ENCODE assay signal across 32 mouse cellular contexts in the genomic region with DNA sequence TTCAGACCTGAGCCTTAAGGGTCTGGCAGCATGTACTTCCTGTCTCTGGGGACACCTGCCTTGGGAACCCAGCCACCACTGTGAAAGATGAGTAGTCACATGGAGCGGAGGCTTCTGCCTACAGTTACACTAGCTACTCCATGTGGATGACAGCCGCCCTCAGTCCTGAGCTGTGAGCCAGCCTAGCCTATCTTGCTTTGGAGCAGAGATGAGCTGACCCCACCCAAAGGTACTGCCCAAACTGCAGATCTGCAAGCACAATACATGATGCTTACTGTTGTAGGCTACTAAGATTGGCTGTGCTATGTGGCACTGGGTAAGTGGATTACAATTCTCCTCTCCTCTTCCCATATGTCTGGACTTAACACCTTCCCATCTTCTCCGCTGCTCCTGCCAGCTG. TPM values are rescaled to one million over a fixed set of nuclear protein-coding genes. Genes with fewer than 3 reads are reported as not detected.
A peak's percentile ranks its signal among the peaks of the same experiment; 100 is the strongest.
DNase-seq lines count a peak whose midpoint lies in the region; ATAC-seq lines count a peak whose summit lies in the region.
"Had no signal": no experiment of that assay in that cellular context is flagged by ENCODE, and none has a peak within 500 bp of the region (broad histone marks: within the 10 kb centered on the region; RNA-seq: fewer than 3 reads in every experiment).

No protein-coding gene starts in this region.

- no peak for DNase-seq in embryonic facial prominence, embryonic 14.5 days (ENCODE audit: low spot score)
- no peak for DNase-seq in embryonic facial prominence, embryonic 10.5 days (ENCODE audit: low spot score)
- DNase-seq in left cerebral cortex, postnatal 36 days (ENCODE audit: low spot score in 2 of 2), result peak; percentile 57 to 63
- DNase-seq in left cerebral cortex, postnatal 4 days, result no peak
- peak; percentile 73 for DNase-seq in brain, adult 2 months (ENCODE audit: low read depth, low spot score)
- DNase-seq in adrenal gland, postnatal 14 days, result no peak
- DNase-seq: gastrocnemius, postnatal 36 days; kidney, adult 8-10 months; liver, postnatal 0 days; retina, postnatal 1 day; thymus, adult 2 months; thymus, postnatal 4 days had no signal

- intact Hi-C loops in left cerebral cortex, postnatal 36 days (cut with DNase I), result no loop called here
- intact Hi-C loops in left cerebral cortex, postnatal 4 days (cut with DNase I), result no loop called here

- no peaks in the 10 kb centered on the region for H3K27me3 ChIP-seq in embryonic facial prominence, embryonic 14.5 days (replicated peaks; ENCODE audit: control insufficient read depth, insufficient read depth, low read length)
- H3K27me3 ChIP-seq in embryonic facial prominence, embryonic 10.5 days (replicated peaks; ENCODE audit: low read depth, poor library complexity, severe bottlenecking), result no peaks in the 10 kb centered on the region
- peaks cover 8% of the 10 kb centered on the region; the same call in 1 of the 2 replicates for H3K27me3 ChIP-seq in hindbrain, embryonic 13.5 days
- H3K27me3 ChIP-seq in hindbrain, embryonic 16.5 days (replicated peaks; ENCODE audit: control insufficient read depth, insufficient read depth, low read length), result no peaks in the 10 kb centered on the region
- H3K27me3 ChIP-seq: hindbrain, embryonic 12.5 days; intestine, embryonic 15.5 days had no signal

- no peak for ATAC-seq in embryonic facial prominence, embryonic 14.5 days (ENCODE audit: low read depth)
- ATAC-seq in hindbrain, embryonic 13.5 days (ENCODE audit: low FRiP score), result no peak
- no peak for ATAC-seq in hindbrain, embryonic 16.5 days
- ATAC-seq: intestine, embryonic 15.5 days; liver, postnatal 0 days; lung, postnatal 0 days had no signal

- H3K36me3 ChIP-seq in embryonic facial prominence, embryonic 14.5 days (ENCODE audit: control insufficient read depth, insufficient read depth, low read length), result no peaks in the 10 kb centered on the region
- no peaks in the 10 kb centered on the region for H3K36me3 ChIP-seq in embryonic facial prominence, embryonic 10.5 days (replicated peaks)
- H3K36me3 ChIP-seq in hindbrain, embryonic 13.5 days, result no peaks in the 10 kb centered on the region
- H3K36me3 ChIP-seq in hindbrain, embryonic 16.5 days (ENCODE audit: control insufficient read depth, insufficient read depth, low read length), result no peaks in the 10 kb centered on the region
- H3K36me3 ChIP-seq: forebrain, embryonic 10.5 days; hindbrain, embryonic 12.5 days; intestine, embryonic 15.5 days; limb, embryonic 12.5 days had no signal

- 0 out of 2 replicates have a peak overlapping the region, but pooled peaks have one; percentile 21 for H3K27ac ChIP-seq in embryonic facial prominence, embryonic 14.5 days (replicated peaks; ENCODE audit: low read depth, low read length)
- H3K27ac ChIP-seq in embryonic facial prominence, embryonic 10.5 days (replicated peaks), result no peak overlapping the region
- H3K27ac ChIP-seq in hindbrain, embryonic 13.5 days, result peak overlapping the region; percentile 50; the same call in 1 of the 2 replicates
- no peak overlapping the region for H3K27ac ChIP-seq in hindbrain, embryonic 16.5 days (ENCODE audit: low read depth, low read length)
- H3K27ac ChIP-seq: forebrain, embryonic 10.5 days; hindbrain, embryonic 12.5 days; intestine, embryonic 15.5 days; limb, embryonic 12.5 days; macrophage had no signal

- H3K4me2 ChIP-seq in embryonic facial prominence, embryonic 14.5 days (ENCODE audit: low read depth, low read length), result no peak overlapping the region
- no peak overlapping the region for H3K4me2 ChIP-seq in hindbrain, embryonic 13.5 days
- no peak overlapping the region for H3K4me2 ChIP-seq in hindbrain, embryonic 16.5 days (ENCODE audit: low read length)
- H3K4me2 ChIP-seq: hindbrain, embryonic 12.5 days; intestine, embryonic 15.5 days; limb, embryonic 12.5 days; liver, embryonic 11.5 days had no signal

- no peaks in the 10 kb centered on the region for H3K4me1 ChIP-seq in embryonic facial prominence, embryonic 14.5 days (ENCODE audit: control insufficient read depth, insufficient read depth, low read length)
- no peaks in the 10 kb centered on the region for H3K4me1 ChIP-seq in embryonic facial prominence, embryonic 10.5 days
- 0 out of 2 replicates have a peak, but pooled peaks cover 6% of the 10 kb centered on the region for H3K4me1 ChIP-seq in hindbrain, embryonic 13.5 days (replicated peaks)
- H3K4me1 ChIP-seq in hindbrain, embryonic 16.5 days (ENCODE audit: control insufficient read depth, insufficient read depth, low read depth, low read length), result peaks cover 4% of the 10 kb centered on the region
- H3K4me1 ChIP-seq: forebrain, embryonic 10.5 days; intestine, embryonic 15.5 days; limb, embryonic 12.5 days had no signal

- H3K4me3 ChIP-seq in embryonic facial prominence, embryonic 14.5 days (ENCODE audit: low read depth, low read length), result no peak overlapping the region
- no peak overlapping the region for H3K4me3 ChIP-seq in embryonic facial prominence, embryonic 10.5 days
- H3K4me3 ChIP-seq in hindbrain, embryonic 13.5 days, result no peak overlapping the region
- H3K4me3 ChIP-seq in hindbrain, embryonic 16.5 days (ENCODE audit: low read length), result no peak overlapping the region
- H3K4me3 ChIP-seq: forebrain, embryonic 10.5 days; hindbrain, embryonic 12.5 days; intestine, embryonic 15.5 days; limb, embryonic 12.5 days had no signal

- H3K9ac ChIP-seq in embryonic facial prominence, embryonic 14.5 days (ENCODE audit: low read depth, low read length), result no peak overlapping the region
- H3K9ac ChIP-seq in hindbrain, embryonic 13.5 days, result no peak overlapping the region
- no peak overlapping the region for H3K9ac ChIP-seq in hindbrain, embryonic 16.5 days (ENCODE audit: low read depth, low read length)
- H3K9ac ChIP-seq: hindbrain, embryonic 12.5 days; limb, embryonic 12.5 days; liver, postnatal 0 days had no signal

- no peaks in the 10 kb centered on the region for H3K9me3 ChIP-seq in embryonic facial prominence, embryonic 14.5 days (ENCODE audit: control insufficient read depth, low read length)
- no peaks in the 10 kb centered on the region for H3K9me3 ChIP-seq in embryonic facial prominence, embryonic 10.5 days
- no peaks in the 10 kb centered on the region for H3K9me3 ChIP-seq in hindbrain, embryonic 13.5 days
- H3K9me3 ChIP-seq in hindbrain, embryonic 16.5 days (ENCODE audit: control insufficient read depth, low read length), result no peaks in the 10 kb centered on the region
- H3K9me3 ChIP-seq: forebrain, embryonic 10.5 days; hindbrain, embryonic 12.5 days; intestine, embryonic 15.5 days; limb, embryonic 12.5 days had no signal

- 70% methylated on average over 3 of the region's 3 CpGs for WGBS in embryonic facial prominence, embryonic 14.5 days
- 89% methylated on average over 3 of the region's 3 CpGs for WGBS in embryonic facial prominence, embryonic 10.5 days
- 88% methylated on average over 3 of the region's 3 CpGs for WGBS in hindbrain, embryonic 13.5 days
- WGBS in hindbrain, embryonic 16.5 days, result 83% methylated on average over 3 of the region's 3 CpGs

RNA-seq across cellular contexts. Expression of a gene that starts 2.7 kb away (rescaled TPM):
- polyA plus RNA-seq in embryonic facial prominence, embryonic 14.5 days (2014; fragmentation: Nextera tagmentation; extraction: Ambion mirVana), result not detected in 2 replicates
- polyA plus RNA-seq in embryonic facial prominence, embryonic 10.5 days (2016; fragmentation: Nextera tagmentation; extraction: Ambion mirVana), result not detected in 2 replicates
- polyA plus RNA-seq in hindbrain, embryonic 13.5 days (2015; fragmentation: Nextera tagmentation; extraction: Ambion mirVana), result not detected in 2 replicates
- not detected in 2 replicates for polyA plus RNA-seq in hindbrain, embryonic 16.5 days (2015; fragmentation: Nextera tagmentation; extraction: Ambion mirVana)
- not detected for total RNA-seq in left cerebral cortex, postnatal 36 days (2021)
- total RNA-seq in left cerebral cortex, postnatal 4 days (2021), result not detected
- not detected in 2 replicates for total RNA-seq in adrenal gland, postnatal 14 days (2021)
- total RNA-seq: adrenal gland, postnatal 36 days; common myeloid progenitor, adult 5-6 weeks; gastrocnemius, postnatal 36 days; heart, adult 8-10 months; heart, postnatal 25 days; left cerebral cortex, adult 8-10 months; monocyte, adult 5-6 weeks had no signal
- polyA plus RNA-seq: forebrain, embryonic 10.5 days; heart, embryonic 14.5 days; hindbrain, embryonic 12.5 days; intestine, embryonic 15.5 days; limb, embryonic 12.5 days; liver, embryonic 11.5 days; liver, postnatal 0 days; lung, postnatal 0 days; macrophage; neural tube, embryonic 11.5 days; small intestine, adult 2 months; stomach, embryonic 16.5 days; thymus, adult 2 months had no signal

RNA-seq across cellular contexts. Expression of a gene that starts 8.1 kb away (rescaled TPM):
- 8.9 and 13.0 TPM in 2 replicates for polyA plus RNA-seq in embryonic facial prominence, embryonic 14.5 days (2014; fragmentation: Nextera tagmentation; extraction: Ambion mirVana)
- 9.7 and 10.9 TPM in 2 replicates for polyA plus RNA-seq in embryonic facial prominence, embryonic 10.5 days (2016; fragmentation: Nextera tagmentation; extraction: Ambion mirVana)
- 50.4 and 54.0 TPM in 2 replicates for polyA plus RNA-seq in hindbrain, embryonic 13.5 days (2015; fragmentation: Nextera tagmentation; extraction: Ambion mirVana)
- polyA plus RNA-seq in hindbrain, embryonic 16.5 days (2015; fragmentation: Nextera tagmentation; extraction: Ambion mirVana), result 105 and 131 TPM in 2 replicates
- 10 to 100 TPM; 76.5 to 86.1 TPM for total RNA-seq in left cerebral cortex, postnatal 36 days (2021)
- 10 to 100 TPM; 41.2 to 63.8 TPM for total RNA-seq in left cerebral cortex, postnatal 4 days (2021)
- 24.8 and 29.5 TPM in 2 replicates for total RNA-seq in adrenal gland, postnatal 14 days (2021)

RNA-seq across cellular contexts. Expression of a gene that starts 14.7 kb away (rescaled TPM):
- 0.90 and 1.3 TPM in 2 replicates for polyA plus RNA-seq in embryonic facial prominence, embryonic 14.5 days (2014; fragmentation: Nextera tagmentation; extraction: Ambion mirVana)
- polyA plus RNA-seq in embryonic facial prominence, embryonic 10.5 days (2016; fragmentation: Nextera tagmentation; extraction: Ambion mirVana), result 0.79 and 1.3 TPM in 2 replicates
- polyA plus RNA-seq in hindbrain, embryonic 13.5 days (2015; fragmentation: Nextera tagmentation; extraction: Ambion mirVana), result 18.7 and 20.8 TPM in 2 replicates
- 130 and 157 TPM in 2 replicates for polyA plus RNA-seq in hindbrain, embryonic 16.5 days (2015; fragmentation: Nextera tagmentation; extraction: Ambion mirVana)
- total RNA-seq in left cerebral cortex, postnatal 36 days (2021), result 1,000 to 10,000 TPM in 1 of 2 experiments, 100 to 1,000 TPM in 1; 882 to 1,002 TPM
- 100 to 1,000 TPM; 331 to 383 TPM for total RNA-seq in left cerebral cortex, postnatal 4 days (2021)
- 0.96 and 2.5 TPM in 2 replicates for total RNA-seq in adrenal gland, postnatal 14 days (2021)
- total RNA-seq: common myeloid progenitor, adult 5-6 weeks; ES-E14; gastrocnemius, postnatal 36 days; heart, postnatal 25 days; monocyte, adult 5-6 weeks had no signal
- polyA plus RNA-seq: heart, embryonic 14.5 days; limb, embryonic 12.5 days; liver, embryonic 11.5 days; liver, postnatal 0 days; lung, postnatal 0 days; macrophage had no signal

RNA-seq across cellular contexts. Expression of a gene that starts 31.4 kb away (rescaled TPM):
- 1.4 TPM in 2 replicates for polyA plus RNA-seq in embryonic facial prominence, embryonic 14.5 days (2014; fragmentation: Nextera tagmentation; extraction: Ambion mirVana)
- polyA plus RNA-seq in embryonic facial prominence, embryonic 10.5 days (2016; fragmentation: Nextera tagmentation; extraction: Ambion mirVana), result 0.66 and 0.94 TPM in 2 replicates
- polyA plus RNA-seq in hindbrain, embryonic 13.5 days (2015; fragmentation: Nextera tagmentation; extraction: Ambion mirVana), result 6.5 and 6.9 TPM in 2 replicates
- 4.5 and 5.7 TPM in 2 replicates for polyA plus RNA-seq in hindbrain, embryonic 16.5 days (2015; fragmentation: Nextera tagmentation; extraction: Ambion mirVana)
- total RNA-seq in left cerebral cortex, postnatal 36 days (2021), result 100 to 1,000 TPM; 127 to 128 TPM
- total RNA-seq in left cerebral cortex, postnatal 4 days (2021), result 100 to 1,000 TPM; 277 to 278 TPM
- 3.5 and 5.1 TPM in 2 replicates for total RNA-seq in adrenal gland, postnatal 14 days (2021)
- total RNA-seq: common myeloid progenitor, adult 5-6 weeks; gastrocnemius, postnatal 36 days; heart, postnatal 25 days; monocyte, adult 5-6 weeks had no signal
- polyA plus RNA-seq: liver, postnatal 0 days; lung, postnatal 0 days; macrophage had no signal

Comparison
In these comparisons a context has a peak if more than half of its experiments do, and no peak if none do; other contexts are left out.
1. DNase-seq: peak in left cerebral cortex, postnatal 36 days (2 of 2) and brain, adult 2 months (single experiment); none in embryonic facial prominence, embryonic 14.5 days (single experiment), embryonic facial prominence, embryonic 10.5 days (single experiment), left cerebral cortex, postnatal 4 days (single experiment) and adrenal gland, postnatal 14 days (single experiment).
2. H3K27ac ChIP-seq: peak in embryonic facial prominence, embryonic 14.5 days (single experiment) and hindbrain, embryonic 13.5 days (single experiment); none in embryonic facial prominence, embryonic 10.5 days (single experiment) and hindbrain, embryonic 16.5 days (single experiment).